ENCODE assay signal across 26 mouse cellular contexts in the genomic region with DNA sequence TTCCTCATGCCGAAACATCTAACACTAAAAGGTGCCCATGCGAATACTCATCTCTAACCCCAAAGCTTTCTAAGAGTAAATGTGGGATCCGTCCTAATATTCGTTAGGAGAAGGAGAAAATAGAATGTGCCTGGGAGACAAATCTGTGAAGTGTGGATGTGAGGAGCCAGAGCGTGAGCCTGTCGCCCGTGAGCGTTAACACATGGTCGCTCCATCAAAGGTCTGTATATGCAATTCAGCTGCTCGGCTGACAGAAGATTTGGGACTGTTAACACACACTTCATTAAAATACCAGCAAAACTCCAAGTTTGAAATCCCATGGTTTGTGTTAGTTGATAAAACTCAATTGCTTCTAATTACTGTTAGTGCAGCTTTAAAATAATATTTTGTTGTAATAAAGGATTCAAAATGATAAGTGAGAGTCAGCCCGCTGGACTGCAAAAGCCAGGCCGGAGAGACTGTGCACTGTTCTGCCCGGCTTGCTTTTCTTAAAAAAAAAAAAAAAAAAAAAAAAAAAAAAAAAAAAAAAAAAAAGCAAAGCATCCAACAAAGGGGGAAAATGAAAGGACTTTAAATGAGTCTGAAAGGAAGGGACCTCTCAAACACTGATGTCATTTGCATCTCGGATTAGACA.
DNase-seq lines count a peak whose midpoint lies in the region; ATAC-seq lines count a peak whose summit lies in the region.
"Had no signal": no experiment of that assay in that cellular context is flagged by ENCODE, and none has a peak within 500 bp of the region (broad histone marks: within the 10 kb centered on the region; RNA-seq: fewer than 3 reads in every experiment).

No protein-coding gene starts in this region.

- H3K9me3 ChIP-seq in lung, embryonic 16.5 days (ENCODE audit: control insufficient read depth, low read length) = no peaks in the 10 kb centered on the region
- no peaks in the 10 kb centered on the region for H3K9me3 ChIP-seq in stomach, embryonic 16.5 days (replicated peaks; ENCODE audit: control insufficient read depth, low read length)
- no peaks in the 10 kb centered on the region for H3K9me3 ChIP-seq in hindbrain, embryonic 14.5 days (ENCODE audit: control insufficient read depth, low read length)
- H3K9me3 ChIP-seq: heart, embryonic 13.5 days; hindbrain, embryonic 10.5 days; kidney, embryonic 15.5 days; limb, embryonic 13.5 days; liver, embryonic 13.5 days; neural tube, embryonic 15.5 days had no signal

- WGBS in lung, embryonic 16.5 days = 46% methylated on average over 14 of the region's 14 CpGs
- WGBS in stomach, embryonic 16.5 days = 53% methylated on average over 14 of the region's 14 CpGs
- 77% methylated on average over 14 of the region's 14 CpGs for WGBS in hindbrain, embryonic 14.5 days

- peak; percentile 90 for ATAC-seq in lung, embryonic 16.5 days (ENCODE audit: low read depth)
- peak; percentile 79 for ATAC-seq in stomach, embryonic 16.5 days (ENCODE audit: insufficient read depth, low FRiP score)
- no peak for ATAC-seq in megakaryocyte progenitor cell, adult 5-6 weeks (replicated peaks; ENCODE audit: poor library complexity)
- no peak for ATAC-seq in hindbrain, embryonic 14.5 days (ENCODE audit: low FRiP score)
- ATAC-seq: forebrain, embryonic 16.5 days; hindbrain, embryonic 16.5 days had no signal

- no peaks in the 10 kb centered on the region for H3K4me1 ChIP-seq in lung, embryonic 16.5 days (replicated peaks; ENCODE audit: control insufficient read depth, insufficient read depth, low read length)
- peaks cover 5% of the 10 kb centered on the region; the same call in 1 of the 2 replicates for H3K4me1 ChIP-seq in stomach, embryonic 16.5 days (ENCODE audit: control insufficient read depth, insufficient read depth, low read length)
- H3K4me1 ChIP-seq in hindbrain, embryonic 14.5 days (replicated peaks; ENCODE audit: control insufficient read depth, insufficient read depth, low read length) = no peaks in the 10 kb centered on the region
- H3K4me1 ChIP-seq: heart, embryonic 13.5 days; kidney, embryonic 15.5 days; liver, embryonic 13.5 days; neural tube, embryonic 15.5 days had no signal

- peak; percentile 23 for DNase-seq in retina, embryonic 14.5 days (ENCODE audit: low spot score)
- DNase-seq in retina, postnatal 1 day = no peak
- DNase-seq in lung, postnatal 25 days (ENCODE audit: low spot score) = peak; percentile 19
- DNase-seq in hindbrain, embryonic 14.5 days (ENCODE audit: low spot score) = no peak
- DNase-seq: adrenal gland, postnatal 10 days; B cell, adult 2 months; cerebellum, adult 11 months; cerebellum, adult 9-10 months; cerebellum, postnatal 36 days; heart, postnatal 10 days; kidney, adult 18-20 months; kidney, postnatal 25 days; liver, embryonic 13.5 days; midbrain, embryonic 14.5 days; thymus, adult 18-20 months; thymus, postnatal 36 days had no signal

- no peaks in the 10 kb centered on the region for H3K36me3 ChIP-seq in lung, embryonic 16.5 days (ENCODE audit: control insufficient read depth, insufficient read depth, low read length)
- no peaks in the 10 kb centered on the region for H3K36me3 ChIP-seq in stomach, embryonic 16.5 days (ENCODE audit: control insufficient read depth, insufficient read depth, low read length)
- no peaks in the 10 kb centered on the region for H3K36me3 ChIP-seq in hindbrain, embryonic 14.5 days (replicated peaks; ENCODE audit: control insufficient read depth, insufficient read depth)
- H3K36me3 ChIP-seq: heart, embryonic 13.5 days; hindbrain, embryonic 10.5 days; kidney, embryonic 15.5 days; limb, embryonic 13.5 days; liver, embryonic 13.5 days; neural tube, embryonic 15.5 days had no signal

- H3K4me2 ChIP-seq in lung, embryonic 16.5 days (ENCODE audit: low read depth, low read length) = no peak overlapping the region
- H3K4me2 ChIP-seq in stomach, embryonic 16.5 days (ENCODE audit: low read depth, low read length) = no peak overlapping the region
- no peak overlapping the region for H3K4me2 ChIP-seq in hindbrain, embryonic 14.5 days (replicated peaks)
- H3K4me2 ChIP-seq: heart, embryonic 13.5 days; kidney, embryonic 15.5 days; limb, embryonic 13.5 days; liver, embryonic 13.5 days; neural tube, embryonic 15.5 days had no signal

- H3K27me3 ChIP-seq in lung, embryonic 16.5 days (ENCODE audit: control insufficient read depth, insufficient read depth, low read depth, low read length) = no peaks in the 10 kb centered on the region
- H3K27me3 ChIP-seq in stomach, embryonic 16.5 days (ENCODE audit: control insufficient read depth, insufficient read depth, low read length) = no peaks in the 10 kb centered on the region
- 0 out of 2 replicates have a peak, but pooled peaks cover 15% of the 10 kb centered on the region for H3K27me3 ChIP-seq in hindbrain, embryonic 14.5 days (ENCODE audit: control insufficient read depth, insufficient read depth, low read length)
- H3K27me3 ChIP-seq: heart, embryonic 13.5 days; kidney, embryonic 15.5 days; limb, embryonic 13.5 days; liver, embryonic 13.5 days had no signal

- no peak overlapping the region for H3K9ac ChIP-seq in lung, embryonic 16.5 days (ENCODE audit: low read length)
- no peak overlapping the region for H3K9ac ChIP-seq in stomach, embryonic 16.5 days (ENCODE audit: low read length)
- H3K9ac ChIP-seq in hindbrain, embryonic 14.5 days = no peak overlapping the region
- H3K9ac ChIP-seq: heart, embryonic 13.5 days; kidney, embryonic 15.5 days; limb, embryonic 13.5 days; liver, embryonic 13.5 days; neural tube, embryonic 15.5 days had no signal

- no peak overlapping the region for H3K27ac ChIP-seq in lung, embryonic 16.5 days (ENCODE audit: low read length)
- peak overlapping the region; percentile 55 for H3K27ac ChIP-seq in stomach, embryonic 16.5 days (ENCODE audit: low read length)
- no peak overlapping the region for H3K27ac ChIP-seq in hindbrain, embryonic 14.5 days
- H3K27ac ChIP-seq: heart, embryonic 13.5 days; hindbrain, embryonic 10.5 days; kidney, embryonic 15.5 days; limb, embryonic 13.5 days; liver, embryonic 13.5 days; neural tube, embryonic 15.5 days had no signal

- no peak overlapping the region for H3K4me3 ChIP-seq in lung, embryonic 16.5 days (ENCODE audit: low read length)
- H3K4me3 ChIP-seq in stomach, embryonic 16.5 days (replicated peaks; ENCODE audit: low read length) = no peak overlapping the region
- no peak overlapping the region for H3K4me3 ChIP-seq in hindbrain, embryonic 14.5 days (replicated peaks; ENCODE audit: low read length)
- H3K4me3 ChIP-seq: heart, embryonic 13.5 days; hindbrain, embryonic 10.5 days; kidney, embryonic 15.5 days; limb, embryonic 13.5 days; liver, embryonic 13.5 days; neural tube, embryonic 15.5 days had no signal

Comparison
In these comparisons a context has a peak if more than half of its experiments do, and no peak if none do; other contexts are left out.
1. DNase-seq: peak in retina, embryonic 14.5 days (single experiment) and lung, postnatal 25 days (single experiment); none in retina, postnatal 1 day (single experiment) and hindbrain, embryonic 14.5 days (single experiment).
2. ATAC-seq: peak in lung, embryonic 16.5 days (single experiment) and stomach, embryonic 16.5 days (single experiment); none in megakaryocyte progenitor cell, adult 5-6 weeks (single experiment) and hindbrain, embryonic 14.5 days (single experiment).